Mouse (Mus musculus) retina, postnatal 1 day (tissue): Measurements from ENCODE around the gene Smarca4.
A peak's percentile ranks its signal among the peaks of the same experiment; 100 is the strongest.

Experiments
- DNase-seq: peaks from one replicate; pipeline ENCODE4 v3.0.0-alpha.2; 2012

Gene Smarca4

DNA sequence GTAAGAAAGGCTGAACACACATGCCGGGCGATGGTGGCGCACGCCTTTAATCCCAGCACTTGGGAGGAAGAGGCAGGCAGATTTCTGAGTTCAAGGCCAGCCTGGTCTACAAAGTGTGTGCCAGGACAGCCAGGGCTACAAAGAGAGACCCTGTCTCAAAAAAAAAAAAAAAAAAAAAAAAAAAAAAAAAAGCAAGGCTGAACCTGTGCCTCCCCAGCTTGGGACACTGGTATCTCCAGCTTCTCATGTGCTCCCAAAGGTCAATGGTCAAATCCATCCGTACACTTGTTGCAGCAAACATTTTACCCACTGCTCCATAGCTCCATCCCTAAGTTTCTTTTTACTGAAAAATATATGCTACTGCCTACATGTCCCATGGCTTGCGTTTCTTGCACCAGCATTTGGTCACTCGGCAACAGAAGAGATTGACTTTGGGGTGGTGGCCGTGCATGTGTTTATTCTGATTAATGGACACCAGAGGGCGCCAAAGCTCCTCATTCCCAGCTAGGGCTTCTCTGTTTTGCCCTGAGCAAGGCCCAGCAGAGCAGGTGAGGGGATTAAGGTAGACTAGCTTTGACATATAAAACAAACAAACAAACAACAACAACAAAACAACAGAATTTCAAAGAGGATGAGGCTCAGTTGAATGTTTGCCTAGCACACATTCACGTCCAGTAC is 14.1 kb upstream of the Smarca4 start:
- DNase-seq = peak; percentile 84

- DNase-seq = no peak
These were observed 11.8 kb upstream of the Smarca4 start for GRCm38 (mm10) chr9:21604119-21604518.

DNA sequence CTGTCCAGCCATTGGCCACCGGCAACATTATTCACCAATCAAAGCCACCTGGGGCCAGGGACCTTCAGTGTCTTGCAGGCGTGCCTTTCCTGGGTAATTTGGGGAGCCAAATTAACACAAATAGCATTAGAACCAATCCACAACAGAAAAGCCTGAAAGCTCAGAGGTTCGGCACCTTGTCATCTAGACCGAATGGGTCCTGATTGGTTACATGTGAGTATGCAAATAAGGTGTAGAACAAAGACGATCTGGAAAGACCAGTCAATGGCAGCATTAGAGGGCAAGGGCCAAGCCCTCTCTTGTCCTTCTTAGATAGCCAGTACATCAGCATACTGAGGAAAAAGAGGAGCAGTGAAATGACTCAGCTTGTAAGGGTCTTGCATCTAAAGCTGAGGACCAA is 10.1 kb upstream of the Smarca4 start:
- DNase-seq = no peak

GRCm38 (mm10) chr9:21606648-21607047 is 9.3 kb upstream of the Smarca4 start:
- no peak for DNase-seq

DNA sequence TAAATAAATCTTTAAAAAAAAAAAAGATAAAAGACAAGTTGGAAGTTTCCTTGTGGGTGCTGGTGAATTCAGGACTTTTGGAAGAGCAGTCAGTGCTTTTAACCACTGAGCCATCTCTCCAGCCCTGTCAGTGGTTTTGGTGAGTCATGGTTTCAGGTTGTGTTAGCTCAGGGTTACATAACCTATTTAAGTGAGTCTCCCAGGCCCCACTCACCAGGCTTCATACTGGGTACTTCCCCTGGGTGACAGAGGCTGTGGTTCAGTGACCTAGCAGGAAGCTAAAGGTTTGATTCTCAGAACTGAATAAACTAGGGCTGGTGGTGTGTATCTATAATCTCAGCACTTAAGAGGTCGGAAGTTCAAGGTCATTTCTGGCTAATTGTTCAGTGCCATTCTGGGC is 6.1 kb upstream of the Smarca4 start:
- DNase-seq = no peak

DNA sequence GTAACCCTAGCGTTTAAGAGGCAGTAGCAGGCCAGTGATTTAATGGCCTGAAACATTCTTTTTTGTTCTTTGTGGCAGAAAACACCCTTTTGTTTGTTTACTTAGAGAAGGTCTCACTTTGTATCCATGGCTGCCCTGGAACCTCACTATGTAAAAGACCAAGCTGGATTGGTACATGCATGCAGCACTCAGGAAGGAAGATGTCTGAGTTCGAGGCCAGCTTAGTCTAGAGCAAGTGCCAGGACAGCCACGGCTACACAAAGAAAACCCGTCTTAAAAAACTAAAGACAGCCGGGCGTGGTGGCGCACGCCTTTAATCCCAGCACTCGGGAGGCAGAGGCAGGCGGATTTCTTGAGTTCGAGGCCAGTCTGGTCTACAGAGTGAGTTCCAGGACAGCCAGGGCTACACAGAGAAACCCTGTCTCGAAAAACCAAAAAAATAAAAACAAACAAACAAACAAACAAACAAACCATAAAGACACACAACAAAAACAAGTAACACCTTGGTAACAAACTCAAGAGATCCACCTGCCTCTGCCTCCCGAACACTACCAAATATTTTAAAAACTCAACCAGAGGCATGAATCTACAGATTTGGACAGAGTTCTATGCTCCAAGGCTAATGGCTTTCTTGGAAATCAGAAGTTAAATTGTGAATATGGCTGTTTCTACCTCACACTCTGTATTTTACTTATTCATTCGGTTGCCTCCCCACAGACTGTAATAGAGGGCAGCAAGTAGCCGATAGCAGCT is 929 bp upstream of the Smarca4 start:
- no peak for DNase-seq

- peak; percentile 96 for DNase-seq
These were observed 338 bp downstream of the Smarca4 start for GRCm38 (mm10) chr9:21616232-21616781.

DNA sequence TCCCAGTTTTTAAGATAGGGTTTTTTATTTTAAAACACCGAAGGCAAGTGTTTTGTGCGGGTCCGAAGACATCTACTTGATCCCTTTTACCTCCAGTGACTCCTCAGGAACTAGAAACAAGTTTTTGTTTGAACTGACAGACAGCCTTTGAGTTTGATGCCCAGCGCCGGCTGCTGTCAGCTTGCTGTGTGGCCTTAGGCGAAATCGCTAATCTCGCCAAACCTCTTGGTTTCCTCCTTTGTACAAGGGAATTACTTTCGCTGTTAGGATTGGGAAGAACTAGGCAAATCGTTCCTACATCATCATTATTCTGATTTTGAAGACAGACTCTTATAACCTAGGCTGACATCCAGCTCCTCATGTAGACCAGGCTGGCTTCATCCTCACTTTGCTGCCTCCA is 1.1 kb downstream of the Smarca4 start:
- DNase-seq = peak; percentile 38

DNA sequence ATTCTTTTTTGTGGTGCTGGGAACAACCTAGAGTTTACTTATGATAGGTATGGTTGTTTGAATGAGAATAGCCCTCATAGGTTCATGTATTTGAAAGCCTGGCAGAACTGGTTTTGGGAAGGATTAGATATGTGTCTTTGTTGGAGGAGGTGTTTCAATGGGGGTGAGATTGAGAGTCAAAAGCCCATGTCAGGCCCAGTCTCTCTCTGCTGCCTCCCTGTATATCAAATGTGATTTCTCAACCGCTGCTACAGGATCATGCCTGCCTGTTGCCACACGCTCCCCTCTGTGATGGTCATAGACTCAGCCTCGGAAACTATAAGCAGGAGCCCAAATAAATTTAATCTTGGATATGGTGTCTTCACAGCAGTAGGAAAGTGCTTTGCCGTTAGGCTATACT is 4.3 kb downstream of the Smarca4 start:
- DNase-seq = no peak

- no peak for DNase-seq
These were observed 6.7 kb downstream of the Smarca4 start for GRCm38 (mm10) chr9:21622676-21623075.

GRCm38 (mm10) chr9:21625342-21626339 is 9.7 kb downstream of the Smarca4 start:
- DNase-seq = no peak

GRCm38 (mm10) chr9:21626571-21626970 is 10.6 kb downstream of the Smarca4 start:
- no peak for DNase-seq

GRCm38 (mm10) chr9:21627145-21627795 is 11.3 kb downstream of the Smarca4 start:
- DNase-seq = peak; percentile 21

GRCm38 (mm10) chr9:21630673-21631072 is 14.7 kb downstream of the Smarca4 start:
- DNase-seq = peak; percentile 58

DNA sequence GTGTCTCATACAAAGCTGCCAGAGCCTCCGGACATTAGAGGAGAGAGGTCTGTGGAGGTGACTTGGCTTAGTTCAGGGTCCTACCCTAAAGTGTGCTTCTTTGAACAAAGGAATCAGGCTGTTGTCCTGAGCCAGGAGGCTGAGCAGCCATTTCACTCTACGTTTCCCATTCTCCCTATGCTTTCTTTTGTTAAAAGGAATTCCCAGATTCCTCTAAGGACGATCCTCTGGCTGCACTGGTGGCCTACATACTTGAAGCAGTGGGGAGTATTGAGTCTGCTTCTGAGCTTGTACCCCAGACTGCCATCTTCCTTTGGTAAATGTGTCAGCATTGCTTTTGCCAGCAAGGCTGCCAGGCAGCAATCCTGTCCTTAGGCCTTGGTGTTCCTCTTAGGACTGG is 17.1 kb downstream of the Smarca4 start:
- DNase-seq = no peak

DNA sequence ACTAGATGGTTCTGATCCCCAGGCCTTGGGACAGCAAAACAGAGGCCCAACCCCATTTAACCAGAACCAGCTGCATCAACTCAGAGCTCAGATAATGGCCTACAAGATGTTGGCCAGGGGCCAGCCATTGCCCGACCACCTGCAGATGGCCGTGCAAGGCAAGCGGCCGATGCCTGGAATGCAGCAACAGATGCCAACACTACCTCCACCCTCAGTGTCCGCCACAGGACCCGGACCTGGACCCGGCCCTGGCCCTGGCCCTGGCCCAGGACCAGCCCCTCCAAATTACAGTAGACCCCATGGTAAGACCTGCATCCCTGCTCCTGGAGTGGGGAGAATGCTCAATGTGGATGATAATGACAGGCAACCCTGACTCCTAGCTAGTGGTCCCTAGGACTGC is 19.7 kb downstream of the Smarca4 start:
- DNase-seq = no peak

- no peak for DNase-seq
These were observed 23.1 kb downstream of the Smarca4 start for GRCm38 (mm10) chr9:21639031-21639430.

- no peak for DNase-seq
These were observed 30.4 kb downstream of the Smarca4 start for GRCm38 (mm10) chr9:21646366-21646765.

GRCm38 (mm10) chr9:21647721-21648120 is 31.8 kb downstream of the Smarca4 start:
- no peak for DNase-seq

DNA sequence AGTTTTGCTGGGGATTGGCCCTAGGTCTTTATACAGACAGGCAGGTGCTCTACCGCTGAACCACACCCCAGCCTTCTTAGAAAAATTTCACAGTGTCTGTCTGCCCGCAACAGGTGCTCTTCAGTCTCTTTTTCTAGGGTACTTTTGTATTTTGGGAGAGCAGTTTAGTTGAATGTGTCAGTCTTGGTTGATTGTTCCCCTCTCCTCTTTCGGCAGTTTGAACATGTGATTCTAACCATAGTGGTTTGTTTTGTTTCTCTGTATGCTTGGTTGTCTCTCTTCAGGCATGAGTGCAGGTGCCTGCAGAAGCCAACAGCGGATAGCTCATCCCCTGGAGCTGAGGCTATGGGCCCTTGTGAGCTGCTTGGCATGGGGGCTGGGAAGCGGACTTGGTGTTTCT is 36.3 kb downstream of the Smarca4 start:
- DNase-seq = no peak

- no peak for DNase-seq
These were observed 37.3 kb downstream of the Smarca4 start for GRCm38 (mm10) chr9:21653253-21653652.

DNA sequence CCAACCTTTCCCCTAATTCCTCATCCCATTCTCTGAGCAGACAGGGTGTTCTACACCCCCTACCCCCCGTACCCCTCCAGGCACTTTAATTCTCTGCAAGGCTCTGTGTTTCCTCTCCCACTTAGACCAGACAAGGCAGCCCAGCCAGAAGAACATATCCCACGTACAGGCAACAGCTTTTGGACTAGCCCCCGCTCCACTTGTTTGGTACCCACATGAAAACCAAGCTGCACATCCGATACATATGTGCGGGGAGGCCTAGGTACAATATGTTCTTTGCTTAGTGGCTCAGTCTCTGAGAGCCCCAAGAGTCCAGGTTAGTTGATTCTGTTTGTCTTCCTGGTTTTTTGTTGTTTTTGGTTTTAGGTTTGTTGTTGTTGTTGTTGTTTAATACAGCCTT is 46.1 kb downstream of the Smarca4 start:
- no peak for DNase-seq
